Mouse (Mus musculus): ENCODE measurements at regions not wholly inside any gene's neighbourhood (a gene's known extent, or its start where the extent isn't known, plus 50 kb on each side); places are given as distances from the start of the nearest gene placed in this dataset.
"Not testable (repeated sequence)": the region's sequence is repeated elsewhere in the genome, so short reads cannot be mapped to it uniquely, and the experiment has no call there.

- Histone ChIP-seq H3K27ac (ENCODE audit: insufficient read depth, low read depth, low read length) (peak overlapping the region; percentile 6), H3K4me1 (ENCODE audit: control insufficient read depth, insufficient read depth, low read length) (peaks cover 32% of the 10 kb centered on the region), H3K4me3 (ENCODE audit: insufficient read depth, low read depth, low read length) (no peak overlapping the region), H3K36me3 (ENCODE audit: control insufficient read depth, insufficient read depth, low read length) (no peaks in the 10 kb centered on the region), H3K27me3 (replicated peaks; ENCODE audit: control insufficient read depth, insufficient read depth, low read length) (no peaks in the 10 kb centered on the region)
- WGBS, result 51% methylated on average over 5 of the region's 5 CpGs
- DNase-seq, result peak; percentile 54
- TF ChIP-seq CTCF (conservative IDR thresholded peaks at IDR 0.05; ENCODE audit: insufficient read depth, insufficient read length, low read depth, low read length) (no peak), POLR2A (IDR thresholded peaks at IDR 0.05; ENCODE audit: low read depth, low read length) (no peak)
Observed at GRCm38 (mm10) chr5:75403531-75403930, 171.2 kb upstream of the Kit start.

DNA sequence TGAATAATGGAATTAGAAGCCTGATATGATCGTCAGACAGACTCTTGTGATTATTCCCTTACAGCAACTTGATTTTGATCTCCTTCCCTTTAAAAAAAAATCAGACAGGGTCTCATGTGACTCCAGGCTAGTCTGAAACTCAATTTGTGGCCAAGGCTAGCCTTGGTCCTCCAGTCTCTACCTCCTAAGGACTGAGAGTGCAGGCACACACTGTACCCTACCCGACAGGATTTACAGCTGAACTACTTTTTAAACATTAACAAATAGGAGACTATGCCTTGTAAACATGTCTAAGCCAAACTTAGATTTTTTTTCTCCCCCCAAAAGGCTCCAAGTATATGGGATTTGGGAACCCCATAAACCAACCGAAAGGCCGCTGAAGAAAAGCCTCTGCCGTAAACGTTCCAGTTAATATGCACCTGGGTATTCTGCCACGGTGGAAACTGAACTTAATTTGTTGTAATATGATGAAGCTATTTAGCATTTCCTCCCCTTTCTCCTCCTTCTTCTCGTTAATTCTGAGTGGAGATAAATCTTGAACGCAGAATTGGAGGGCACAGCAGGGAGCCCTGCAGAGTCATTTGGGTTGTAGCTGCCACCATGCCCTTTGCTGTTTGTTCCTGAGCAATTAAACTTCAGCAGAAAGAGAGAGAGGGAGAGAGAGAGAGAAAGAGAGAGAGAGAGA, 170.0 kb upstream of the Kit start:
- 25% methylated on average over 9 of the region's 9 CpGs for WGBS
- Histone ChIP-seq H3K4me3 (ENCODE audit: insufficient read depth, low read depth, low read length) (no peak overlapping the region), H3K27ac (ENCODE audit: insufficient read depth, low read depth, low read length) (peak overlapping the region; percentile 77), H3K27me3 (replicated peaks; ENCODE audit: control insufficient read depth, insufficient read depth, low read length) (no peaks in the 10 kb centered on the region), H3K36me3 (ENCODE audit: control insufficient read depth, insufficient read depth, low read length) (no peaks in the 10 kb centered on the region), H3K4me1 (ENCODE audit: control insufficient read depth, insufficient read depth, low read length) (peaks cover 28% of the 10 kb centered on the region)
- TF ChIP-seq POLR2A (IDR thresholded peaks at IDR 0.05; ENCODE audit: low read depth, low read length) (no peak), CTCF (conservative IDR thresholded peaks at IDR 0.05; ENCODE audit: insufficient read depth, insufficient read length, low read depth, low read length) (no peak)
- DNase-seq, result peak; percentile 77

DNA sequence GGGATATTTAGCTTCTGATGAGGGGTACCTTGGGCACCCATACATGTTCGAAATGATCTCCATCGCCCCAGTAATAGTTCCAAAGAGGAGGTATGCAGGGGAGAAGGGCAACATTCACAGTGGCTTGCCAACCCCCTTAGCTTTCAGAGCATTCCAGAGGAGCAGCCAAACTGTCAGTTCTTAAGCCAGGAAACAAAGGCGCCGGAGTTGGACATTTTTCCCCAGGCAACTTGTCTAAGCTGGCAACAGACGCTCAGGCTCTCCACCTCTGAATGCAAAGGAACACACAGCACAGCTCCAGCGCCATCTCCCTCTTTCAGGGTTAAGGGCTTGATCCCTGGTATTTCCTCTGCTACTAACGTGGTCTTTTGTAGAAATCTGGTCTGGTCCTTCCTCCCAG, 169.2 kb upstream of the Kit start:
- Histone ChIP-seq H3K36me3 (ENCODE audit: control insufficient read depth, insufficient read depth, low read length) (no peaks in the 10 kb centered on the region), H3K4me1 (ENCODE audit: control insufficient read depth, insufficient read depth, low read length) (peaks cover 28% of the 10 kb centered on the region), H3K27me3 (replicated peaks; ENCODE audit: control insufficient read depth, insufficient read depth, low read length) (no peaks in the 10 kb centered on the region), H3K4me3 (ENCODE audit: insufficient read depth, low read depth, low read length) (no peak overlapping the region), H3K27ac (ENCODE audit: insufficient read depth, low read depth, low read length) (peak overlapping the region; percentile 59)
- no peak for TF ChIP-seq POLR2A (IDR thresholded peaks at IDR 0.05; ENCODE audit: low read depth, low read length)
- no peak for TF ChIP-seq CTCF (conservative IDR thresholded peaks at IDR 0.05; ENCODE audit: insufficient read depth, insufficient read length, low read depth, low read length)
- 27% methylated on average over 7 of the region's 7 CpGs for WGBS
- peak; percentile 46 for DNase-seq

GRCm38 (mm10) chr5:75407686-75408085, 167.0 kb upstream of the Kit start:
- Histone ChIP-seq H3K4me1 (ENCODE audit: control insufficient read depth, insufficient read depth, low read length) (peaks cover 28% of the 10 kb centered on the region), H3K36me3 (ENCODE audit: control insufficient read depth, insufficient read depth, low read length) (no peaks in the 10 kb centered on the region), H3K27ac (ENCODE audit: insufficient read depth, low read depth, low read length) (no peak overlapping the region), H3K4me3 (ENCODE audit: insufficient read depth, low read depth, low read length) (no peak overlapping the region), H3K27me3 (replicated peaks; ENCODE audit: control insufficient read depth, insufficient read depth, low read length) (no peaks in the 10 kb centered on the region)
- 86% methylated on average over 10 of the region's 10 CpGs for WGBS
- no peak for DNase-seq
- TF ChIP-seq POLR2A (IDR thresholded peaks at IDR 0.05; ENCODE audit: low read depth, low read length) (no peak), CTCF (conservative IDR thresholded peaks at IDR 0.05; ENCODE audit: insufficient read depth, insufficient read length, low read depth, low read length) (no peak)

DNA sequence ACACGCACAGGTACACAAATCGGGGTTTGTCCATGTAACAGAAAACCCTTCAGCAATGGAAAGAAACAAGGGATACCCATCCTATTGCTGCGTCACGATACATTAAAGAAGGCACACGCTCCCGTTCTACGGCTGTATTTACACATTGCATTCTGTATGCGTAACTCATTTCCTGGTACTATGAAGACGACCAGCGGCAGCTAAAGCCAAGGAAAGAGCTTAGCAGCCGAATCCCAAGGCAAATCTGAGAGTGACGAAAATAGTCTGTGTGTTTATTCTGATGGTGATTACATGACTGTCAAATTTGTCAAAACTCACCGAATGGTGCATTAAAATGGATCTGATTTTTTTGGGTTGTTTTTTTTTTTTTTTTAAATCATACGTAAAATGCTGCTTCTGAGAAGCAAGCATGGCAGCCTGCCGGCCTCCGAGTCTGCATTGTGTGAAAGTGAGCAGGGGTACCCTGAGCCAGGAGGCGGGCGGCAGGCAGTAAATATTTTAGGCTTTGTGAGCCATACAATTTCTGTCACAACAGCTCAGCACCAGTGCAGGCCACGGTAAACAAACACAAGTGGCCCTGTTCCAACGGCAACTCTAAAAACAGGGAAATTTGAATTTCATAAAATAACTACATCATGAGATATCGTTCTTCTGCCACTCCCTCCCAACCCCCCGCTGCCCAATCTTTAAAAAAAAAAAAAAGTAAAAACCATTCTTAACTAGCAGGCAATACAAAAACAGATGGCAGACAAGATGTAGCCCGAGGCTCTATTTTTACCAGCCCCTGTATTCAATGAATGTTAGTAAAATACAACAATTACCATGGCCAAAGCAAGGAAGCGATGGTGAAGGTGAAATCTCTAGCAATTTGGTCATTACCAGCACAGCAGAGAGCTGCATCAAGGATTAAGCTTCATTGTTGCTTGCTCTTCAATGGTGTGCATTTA, 164.2 kb upstream of the Kit start:
- H3K27me3 ChIP-seq (replicated peaks; ENCODE audit: control insufficient read depth, insufficient read depth, low read length), result no peaks in the 10 kb centered on the region
- no peak overlapping the region for H3K4me3 ChIP-seq (ENCODE audit: insufficient read depth, low read depth, low read length)
- DNase-seq, result no peak
- peaks cover 3% of the 10 kb centered on the region; the same call in 1 of the 2 replicates for H3K4me1 ChIP-seq (ENCODE audit: control insufficient read depth, insufficient read depth, low read length)
- H3K36me3 ChIP-seq (ENCODE audit: control insufficient read depth, insufficient read depth, low read length), result no peaks in the 10 kb centered on the region
- 77% methylated on average over 24 of the region's 24 CpGs for WGBS
- TF ChIP-seq POLR2A (IDR thresholded peaks at IDR 0.05; ENCODE audit: low read depth, low read length), result no peak
- no peak for TF ChIP-seq CTCF (conservative IDR thresholded peaks at IDR 0.05; ENCODE audit: insufficient read depth, insufficient read length, low read depth, low read length)
- H3K27ac ChIP-seq (ENCODE audit: insufficient read depth, low read depth, low read length), result no peak overlapping the region

DNA sequence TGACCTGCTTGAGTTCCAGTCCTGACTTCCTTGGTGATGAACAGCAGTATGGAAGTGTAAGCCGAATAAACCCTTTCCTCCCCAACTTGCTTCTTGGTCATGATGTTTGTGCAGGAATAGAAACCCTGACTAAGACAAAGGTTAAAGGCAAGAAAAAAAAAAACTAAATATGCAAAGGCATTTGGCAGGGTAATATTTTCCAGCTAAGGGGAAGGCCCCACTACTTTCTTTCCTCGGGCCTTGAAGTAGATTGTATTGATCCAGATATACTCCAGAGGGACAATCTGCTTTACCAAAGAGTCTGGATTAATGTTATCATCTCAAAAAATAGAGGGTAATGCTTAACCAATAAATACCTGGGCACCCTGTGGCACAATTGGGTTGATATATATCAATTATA, 155.4 kb upstream of the Kit start:
- H3K4me1 ChIP-seq (ENCODE audit: control insufficient read depth, insufficient read depth, low read length); H3K27ac ChIP-seq (ENCODE audit: insufficient read depth, low read depth, low read length); DNase-seq; H3K36me3 ChIP-seq (ENCODE audit: control insufficient read depth, insufficient read depth, low read length); H3K4me3 ChIP-seq (ENCODE audit: insufficient read depth, low read depth, low read length); H3K27me3 ChIP-seq (replicated peaks; ENCODE audit: control insufficient read depth, insufficient read depth, low read length): not testable (repeated sequence)
- WGBS, result 89% methylated on average over 2 of the region's 2 CpGs

DNA sequence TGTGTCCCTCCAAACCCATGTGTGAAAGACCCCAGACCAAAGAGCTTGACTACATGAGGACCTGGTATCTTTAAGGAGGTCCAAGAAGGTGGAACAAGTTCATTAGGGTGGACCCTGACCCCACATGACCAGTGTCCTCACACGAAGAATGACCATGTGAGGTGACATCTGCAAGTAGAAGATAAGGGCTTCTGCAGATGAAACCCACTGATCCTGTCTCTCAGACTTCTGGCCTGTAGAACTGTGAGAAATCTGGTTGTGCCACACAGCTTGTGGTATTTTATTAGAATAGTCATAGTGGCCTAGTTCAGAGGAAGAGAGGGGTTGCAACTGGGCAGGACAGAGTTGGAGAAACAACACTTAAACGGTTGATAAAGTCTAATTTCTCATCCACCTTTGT, 141.8 kb upstream of the Kit start:
- TF ChIP-seq CTCF (conservative IDR thresholded peaks at IDR 0.05; ENCODE audit: insufficient read depth, insufficient read length, low read depth, low read length) (no peak), POLR2A (IDR thresholded peaks at IDR 0.05; ENCODE audit: low read depth, low read length) (no peak)
- no peaks in the 10 kb centered on the region for H3K27me3 ChIP-seq (replicated peaks; ENCODE audit: control insufficient read depth, insufficient read depth, low read length)
- H3K36me3 ChIP-seq (ENCODE audit: control insufficient read depth, insufficient read depth, low read length), result no peaks in the 10 kb centered on the region
- H3K27ac ChIP-seq (ENCODE audit: insufficient read depth, low read depth, low read length), result no peak overlapping the region
- no peaks in the 10 kb centered on the region for H3K4me1 ChIP-seq (ENCODE audit: control insufficient read depth, insufficient read depth, low read length)
- DNase-seq, result no peak
- no peak overlapping the region for H3K4me3 ChIP-seq (ENCODE audit: insufficient read depth, low read depth, low read length)
- WGBS, result 88% methylated on average over 2 of the region's 2 CpGs

Data from kidney, adult 2 months (tissue).